Mouse (Mus musculus) heart, postnatal 0 days (tissue): ENCODE measurements around the gene Rfc1.
"Not testable (repeated sequence)": the region's sequence is repeated elsewhere in the genome, so short reads cannot be mapped to it uniquely, and the experiment has no call there.

ENCODE experiments used
- CTCF ChIP-seq: IDR thresholded peaks from 2 replicates; pipeline ENCODE4 v1.5.1; 2016; ENCODE audit warnings: antibody characterized with exemption, control low read depth, low read depth
- EP300 ChIP-seq: IDR thresholded peaks from 2 replicates; pipeline ENCODE4 v1.6.1; 2016; ENCODE audit warnings: antibody characterized with exemption, low read depth

GRCm38 (mm10) chr5:65299623-65300022 lies 35.8 kb downstream of the Rfc1 start:
- TF ChIP-seq CTCF, EP300: not testable (repeated sequence)
